Mouse (Mus musculus): ENCODE data around the gene Gm6217.

- TF ChIP-seq EP300 (IDR thresholded peaks at IDR 0.05; ENCODE audit: low read depth) (no peak), CTCF (IDR thresholded peaks at IDR 0.05; ENCODE audit: low read depth) (no peak)
These were observed 7.5 kb upstream of the Gm6217 start for GRCm38 (mm10) chr1:82938666-82939065.

Measured in liver, postnatal 0 days (tissue).